Comparison of ENCODE assay signal across 8 mouse cellular contexts in the genomic region with DNA sequence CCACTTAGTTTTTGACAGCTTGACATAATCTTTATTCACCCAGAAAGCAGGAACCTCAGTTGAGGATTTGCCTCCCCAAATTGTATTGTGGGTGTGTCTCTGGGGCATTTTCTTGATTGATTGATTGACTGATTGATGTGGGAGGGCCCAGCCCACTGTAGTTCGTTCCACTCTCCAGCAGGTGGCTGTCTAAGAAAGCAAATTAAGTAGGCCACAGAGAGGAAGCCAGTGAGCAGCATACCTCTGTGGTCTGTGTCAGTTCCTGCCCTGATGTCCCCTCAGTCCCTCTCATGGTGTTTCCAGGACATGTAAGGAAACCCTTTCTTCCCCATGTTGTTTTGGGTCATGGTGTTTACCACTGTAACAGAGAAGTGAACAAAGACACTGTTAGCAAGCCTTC. TPM values are rescaled to one million over a fixed set of nuclear protein-coding genes. Genes with fewer than 3 reads are reported as not detected.
DNase-seq lines count a peak whose midpoint lies in the region; ATAC-seq and TF ChIP-seq lines count a peak whose summit lies in the region.

No protein-coding gene starts in this region.

- DNase-seq in right cerebral cortex, adult 2 months (ENCODE audit: low spot score in 2 of 2): peak; percentile 44 to 47
- no peak for DNase-seq in right cerebral cortex, postnatal 14 days
- DNase-seq in WW6 (ENCODE audit: low read depth, low spot score): peak; percentile 54
- peak; percentile 60 for DNase-seq in forebrain, embryonic 11.5 days (ENCODE audit: low spot score)
- DNase-seq in left cerebral cortex, postnatal 4 days: peak; percentile 19
- peak; percentile 51 for DNase-seq in midbrain, postnatal 0 days (ENCODE audit: low spot score)
- no peak for DNase-seq in ovary, postnatal 36 days (ENCODE audit: low spot score)

- TF ChIP-seq CTCF in intestine, postnatal 0 days (IDR thresholded peaks at IDR 0.05; ENCODE audit: low read depth): peak; percentile 87
- peak; percentile 70 for TF ChIP-seq CTCF in midbrain, postnatal 0 days (IDR thresholded peaks at IDR 0.05)

- no peak overlapping the region for H3K9ac ChIP-seq in forebrain, embryonic 11.5 days (ENCODE audit: low read length)
- H3K9ac ChIP-seq in intestine, postnatal 0 days (ENCODE audit: low read depth, low read length): no peak overlapping the region
- H3K9ac ChIP-seq in midbrain, postnatal 0 days (replicated peaks; ENCODE audit: low read length, poor library complexity, severe bottlenecking): no peak overlapping the region

- no peak overlapping the region for H3K4me2 ChIP-seq in forebrain, embryonic 11.5 days (ENCODE audit: low read depth, low read length, severe bottlenecking)
- no peak overlapping the region for H3K4me2 ChIP-seq in intestine, postnatal 0 days (replicated peaks; ENCODE audit: low read depth)
- no peak overlapping the region for H3K4me2 ChIP-seq in midbrain, postnatal 0 days (ENCODE audit: low read depth, low read length, poor library complexity, severe bottlenecking)

- no peaks in the 10 kb centered on the region for H3K27me3 ChIP-seq in forebrain, embryonic 11.5 days (ENCODE audit: control insufficient read depth, insufficient read depth, low read length)
- no peaks in the 10 kb centered on the region for H3K27me3 ChIP-seq in intestine, postnatal 0 days (replicated peaks; ENCODE audit: control insufficient read depth, insufficient read depth, low read length)
- no peaks in the 10 kb centered on the region for H3K27me3 ChIP-seq in midbrain, postnatal 0 days (ENCODE audit: insufficient read depth, low read length)

- no peak overlapping the region for H3K27ac ChIP-seq in forebrain, embryonic 11.5 days (ENCODE audit: low read depth, low read length)
- H3K27ac ChIP-seq in intestine, postnatal 0 days (ENCODE audit: low read depth, low read length): no peak overlapping the region
- no peak overlapping the region for H3K27ac ChIP-seq in midbrain, postnatal 0 days (ENCODE audit: low read depth, low read length)

- no peaks in the 10 kb centered on the region for H3K4me1 ChIP-seq in forebrain, embryonic 11.5 days (replicated peaks; ENCODE audit: control insufficient read depth, insufficient read depth, low read length)
- H3K4me1 ChIP-seq in intestine, postnatal 0 days (replicated peaks; ENCODE audit: control insufficient read depth, insufficient read depth, low read length): no peaks in the 10 kb centered on the region
- no peaks in the 10 kb centered on the region for H3K4me1 ChIP-seq in midbrain, postnatal 0 days (ENCODE audit: insufficient read depth, low read length)

- WGBS in forebrain, embryonic 11.5 days: 4% methylated on average over 1 of the region's 1 CpGs
- WGBS in intestine, postnatal 0 days: 19% methylated on average over 1 of the region's 1 CpGs
- 5% methylated on average over 1 of the region's 1 CpGs for WGBS in midbrain, postnatal 0 days

- ATAC-seq in forebrain, embryonic 11.5 days (replicated peaks; ENCODE audit: low FRiP score): peak; percentile 53
- peak; percentile 36; the same call in 1 of the 2 replicates for ATAC-seq in intestine, postnatal 0 days
- ATAC-seq in midbrain, postnatal 0 days (ENCODE audit: low FRiP score): no peak

- H3K4me3 ChIP-seq in forebrain, embryonic 11.5 days (ENCODE audit: low read depth, low read length): no peak overlapping the region
- no peak overlapping the region for H3K4me3 ChIP-seq in intestine, postnatal 0 days (ENCODE audit: low read depth, low read length)
- H3K4me3 ChIP-seq in midbrain, postnatal 0 days (ENCODE audit: low read depth, low read length): no peak overlapping the region

- H3K36me3 ChIP-seq in forebrain, embryonic 11.5 days (ENCODE audit: control insufficient read depth, insufficient read depth, low read length): no peaks in the 10 kb centered on the region
- H3K36me3 ChIP-seq in intestine, postnatal 0 days (ENCODE audit: control insufficient read depth, insufficient read depth): no peaks in the 10 kb centered on the region
- no peaks in the 10 kb centered on the region for H3K36me3 ChIP-seq in midbrain, postnatal 0 days (ENCODE audit: insufficient read depth, low read length)

- no peaks in the 10 kb centered on the region for H3K9me3 ChIP-seq in forebrain, embryonic 11.5 days (ENCODE audit: control insufficient read depth, low read length)
- H3K9me3 ChIP-seq in intestine, postnatal 0 days (ENCODE audit: control insufficient read depth): no peaks in the 10 kb centered on the region
- no peaks in the 10 kb centered on the region for H3K9me3 ChIP-seq in midbrain, postnatal 0 days (ENCODE audit: low read length)

- intact Hi-C loops in left cerebral cortex, postnatal 4 days (cut with DNase I): no loop called here

RNA-seq across cellular contexts. Expression of gene Pde4d, which starts 59.2 kb away (rescaled TPM):
- 10.5 and 11.9 TPM in 2 replicates for polyA plus RNA-seq in forebrain, embryonic 11.5 days (2014; fragmentation: Nextera tagmentation; extraction: Ambion mirVana)
- 17.8 and 22.0 TPM in 2 replicates for polyA plus RNA-seq in intestine, postnatal 0 days (2015; fragmentation: Nextera tagmentation; extraction: Ambion mirVana)
- 100 to 1,000 TPM; 107 to 117 TPM for total RNA-seq in left cerebral cortex, postnatal 4 days (2021)
- 103 and 105 TPM in 2 replicates for total RNA-seq in midbrain, postnatal 0 days (2014; rRNA removed)
- 16.0 and 19.0 TPM in 2 replicates for polyA plus RNA-seq in midbrain, postnatal 0 days (2015; fragmentation: Nextera tagmentation; extraction: Ambion mirVana)

Comparison
In these comparisons a context has a peak if more than half of its experiments do, and no peak if none do; other contexts are left out.
1. DNase-seq: peak in right cerebral cortex, adult 2 months (2 of 2), WW6 (single experiment), forebrain, embryonic 11.5 days (single experiment), left cerebral cortex, postnatal 4 days (single experiment) and midbrain, postnatal 0 days (single experiment); none in right cerebral cortex, postnatal 14 days (single experiment) and ovary, postnatal 36 days (single experiment).